Mouse (Mus musculus) cortical plate, adult 2 months (tissue): ENCODE measurements around the gene Dnmt3a.

Source experiments
- CTCF ChIP-seq: fragments of 200-500 bp; IDR thresholded peaks from 2 replicates; pipeline ENCODE4 v1.5.1; 2011; ENCODE audit warnings: mild to moderate bottlenecking, control low read depth, low read length; ENCODE audit not compliant: insufficient read depth; ENCODE audit errors: extremely low read depth
- POLR2A ChIP-seq: fragments of 200-500 bp; IDR thresholded peaks from 2 replicates; pipeline ENCODE4 v1.6.1; 2011; ENCODE audit warnings: mild to moderate bottlenecking, low read length, control low read depth; ENCODE audit not compliant: insufficient read depth; ENCODE audit errors: extremely low read depth

DNA sequence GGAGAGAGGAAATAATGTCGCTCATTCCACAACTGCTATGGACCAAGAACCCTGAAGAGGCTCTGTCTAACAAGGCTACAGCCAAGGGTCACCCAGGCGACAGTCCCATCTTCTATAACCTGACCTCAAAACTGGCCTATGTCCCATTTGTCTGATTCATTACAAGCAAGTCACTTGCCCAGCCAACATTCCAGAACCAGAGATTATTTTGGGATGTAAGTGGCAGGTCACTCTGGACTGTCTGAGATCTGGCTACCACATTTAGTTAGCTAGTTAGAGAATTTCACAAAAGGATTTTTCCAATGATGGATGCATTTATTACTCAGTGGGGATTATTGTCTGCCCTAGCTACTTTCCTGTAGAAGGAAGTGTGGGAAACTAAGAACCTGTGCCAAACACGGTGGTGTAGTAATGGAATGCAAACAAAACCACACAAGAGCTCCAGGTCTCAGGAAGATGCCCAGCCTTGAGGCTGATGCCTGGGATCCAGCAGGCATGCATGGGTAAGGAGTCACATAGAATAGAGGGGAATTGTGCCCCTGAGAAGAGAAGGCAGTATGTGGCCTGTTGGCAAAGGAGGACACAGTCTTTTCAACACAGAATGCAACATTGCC is 41.5 kb upstream of the Dnmt3a start:
- TF ChIP-seq CTCF = no peak
- TF ChIP-seq POLR2A = no peak
